Mouse (Mus musculus) neutrophil, adult 5-6 weeks (primary cell): ENCODE results near the gene Cnbd2. TPM values are rescaled to one million over a fixed set of nuclear protein-coding genes. Genes with fewer than 3 reads are reported as not detected.

ENCODE experiments used
- ATAC-seq: fragments of 151-379, 151-347 bp; 2 replicates; pipeline ENCODE4 v1.8.0; 2017; ENCODE audit warnings: mild to moderate bottlenecking, moderate TSS enrichment; ENCODE audit not compliant: insufficient number of reproducible peaks, poor library complexity, low FRiP score, severe bottlenecking; ENCODE audit errors: extremely low read depth
- total RNA-seq: library from RNA; stranded (forward); fragments of 200-1000 nt; gene quantifications from 2 replicates; pipeline ENCODE4 v1.2.3, GENCODE M21; 2017

The Cnbd2 gene
- total RNA-seq, 1 experiment from 2014 or later = 18.7 TPM

- no peak for ATAC-seq
Measured at GRCm38 (mm10) chr2:156309948-156310347, 2.2 kb upstream of the Cnbd2 start.

DNA sequence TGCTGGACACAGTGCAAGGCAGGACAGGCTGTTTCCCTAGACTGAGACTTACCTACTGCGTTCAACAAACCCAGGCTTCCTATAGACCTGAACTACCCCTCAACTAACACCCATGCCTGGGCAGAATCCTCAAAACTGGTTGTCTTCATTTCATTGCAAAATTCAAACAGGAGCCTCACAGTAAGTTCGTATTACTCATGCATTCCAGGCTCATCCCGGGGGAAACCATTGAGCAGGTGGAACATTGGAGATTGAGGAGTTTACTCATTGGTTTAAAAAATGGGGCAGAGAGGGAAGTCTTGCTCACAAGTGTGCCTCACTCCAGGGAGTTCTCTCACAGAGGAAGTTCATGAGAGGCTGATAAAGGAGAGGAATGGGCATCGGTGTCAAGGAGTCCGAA is 1.6 kb upstream of the Cnbd2 start:
- ATAC-seq = no peak

GRCm38 (mm10) chr2:156310945-156311344 is 1.2 kb upstream of the Cnbd2 start:
- no peak for ATAC-seq

GRCm38 (mm10) chr2:156311441-156311840 is 658 bp upstream of the Cnbd2 start:
- no peak for ATAC-seq

DNA sequence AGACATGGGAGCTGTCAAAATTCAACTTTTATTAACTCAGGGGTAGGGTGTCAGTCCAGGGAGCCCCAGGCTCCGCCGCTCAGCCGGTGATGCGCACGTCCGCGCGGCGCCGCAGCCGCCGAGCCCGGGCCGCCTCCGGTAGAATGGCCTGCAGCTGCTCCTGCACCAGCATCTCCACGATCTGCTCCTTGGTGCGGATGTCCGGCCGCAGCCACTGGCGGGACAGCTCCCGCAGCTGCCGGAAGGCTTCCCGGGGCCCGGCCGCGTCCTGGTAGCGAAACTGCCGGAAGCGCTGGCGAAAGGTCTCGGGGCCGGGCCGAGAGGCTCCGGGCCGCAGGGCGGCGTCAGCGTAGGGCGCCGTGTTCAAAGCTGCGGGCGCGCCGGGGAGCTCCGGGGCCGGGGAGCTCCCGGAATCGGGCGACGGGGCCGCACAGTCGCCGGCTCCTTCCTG is 233 bp upstream of the Cnbd2 start:
- ATAC-seq = peak; percentile 14; the same call in 1 of the 2 replicates

DNA sequence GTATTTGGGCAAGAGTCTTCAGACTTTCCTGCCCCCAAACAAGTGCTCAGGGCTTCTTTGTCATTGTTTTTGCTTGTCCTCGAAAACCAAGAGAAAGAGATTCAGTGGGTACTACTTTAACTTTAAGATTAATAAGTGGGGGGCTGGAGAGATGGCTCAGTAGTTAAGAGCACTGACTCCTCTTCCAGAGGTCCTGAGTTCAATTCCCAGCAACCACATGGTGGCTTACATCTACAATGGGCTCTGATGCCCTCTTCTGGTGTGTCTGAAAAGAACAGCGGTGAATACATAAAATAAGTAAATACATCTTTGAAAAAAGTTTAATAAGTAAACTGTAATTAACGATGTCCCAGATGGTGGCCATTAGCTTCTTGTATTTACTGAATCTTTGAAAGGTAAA is 1.1 kb downstream of the Cnbd2 start:
- no peak for ATAC-seq

DNA sequence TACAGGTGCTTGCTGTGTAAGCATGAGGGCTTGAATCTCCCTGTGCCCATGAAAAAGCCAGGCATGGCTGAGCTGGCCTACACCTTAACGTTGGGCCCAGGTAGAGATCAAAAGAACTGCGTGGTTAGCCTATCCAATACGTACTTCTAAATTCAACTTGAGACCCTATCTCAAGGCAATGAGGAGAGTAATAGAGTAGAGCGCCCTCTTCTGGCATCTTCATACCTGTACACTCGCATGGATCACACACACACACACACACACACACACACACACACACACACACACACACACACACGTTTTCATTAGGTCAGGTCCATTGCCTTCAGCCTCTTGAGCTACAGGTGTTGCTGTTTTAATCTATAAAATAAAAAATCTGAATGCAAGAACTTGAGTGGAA is 2.7 kb downstream of the Cnbd2 start:
- ATAC-seq = no peak

DNA sequence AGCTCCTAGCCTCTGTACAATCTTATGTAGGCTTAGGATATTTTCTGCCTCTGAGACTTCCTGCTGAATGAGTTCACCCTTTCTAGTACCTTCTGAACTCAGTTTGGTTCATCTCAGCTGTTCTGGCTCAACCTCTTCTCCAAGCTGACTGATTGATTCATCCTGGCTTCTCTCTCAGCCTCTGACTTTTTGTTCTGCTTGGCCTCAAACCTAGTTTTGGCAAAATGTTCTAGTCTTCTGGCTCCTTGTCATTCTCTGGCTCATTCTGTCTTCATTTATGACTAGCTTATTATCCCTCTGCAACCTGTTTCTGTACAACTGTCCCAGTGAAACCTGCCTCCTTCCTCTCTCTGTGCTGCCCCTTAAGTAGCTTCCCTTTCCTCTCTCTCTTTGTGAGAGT is 6.4 kb downstream of the Cnbd2 start:
- ATAC-seq = no peak

DNA sequence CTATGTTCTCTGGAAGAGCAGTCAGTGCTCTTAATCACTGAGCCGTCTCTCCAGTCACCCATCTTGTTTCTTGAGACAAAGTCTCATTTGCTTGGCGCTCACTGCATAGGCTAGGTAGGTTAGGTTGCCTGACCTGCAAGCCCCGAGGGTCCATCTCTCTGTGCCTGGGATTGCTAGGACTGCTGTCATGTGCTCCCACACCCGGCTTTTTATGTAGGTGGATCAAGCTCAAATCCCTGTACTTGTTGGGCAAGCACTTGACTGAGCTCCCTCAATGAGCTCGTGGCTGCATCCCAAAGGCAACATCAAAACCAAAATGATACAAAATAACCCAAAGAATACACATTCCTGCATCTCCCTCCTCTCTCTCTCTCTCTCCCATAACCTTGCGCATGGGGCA is 9.4 kb downstream of the Cnbd2 start:
- no peak for ATAC-seq

GRCm38 (mm10) chr2:156324116-156324588 is 12.1 kb downstream of the Cnbd2 start:
- peak; percentile 72 for ATAC-seq

DNA sequence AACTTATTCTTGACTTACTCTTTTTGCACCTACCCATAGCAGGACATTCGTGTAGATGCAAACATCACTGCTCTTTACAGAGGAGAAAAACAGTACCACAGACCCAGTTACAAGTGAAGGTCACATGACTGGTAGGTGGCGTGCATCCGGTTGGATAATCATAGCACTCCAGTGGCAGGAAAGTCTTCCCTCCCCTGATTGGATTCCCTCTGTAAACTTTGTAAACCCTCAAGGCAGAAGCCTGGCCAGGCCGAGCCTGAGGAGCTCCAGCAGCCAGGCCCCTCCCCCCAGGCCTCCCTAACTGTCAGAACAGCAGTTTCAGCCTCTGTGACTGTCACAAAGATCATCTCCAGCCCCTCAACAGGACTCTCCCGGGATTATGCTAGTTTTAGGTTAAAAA is 12.6 kb downstream of the Cnbd2 start:
- no peak for ATAC-seq

- ATAC-seq = no peak
Measured at GRCm38 (mm10) chr2:156330681-156331080, 18.6 kb downstream of the Cnbd2 start.

DNA sequence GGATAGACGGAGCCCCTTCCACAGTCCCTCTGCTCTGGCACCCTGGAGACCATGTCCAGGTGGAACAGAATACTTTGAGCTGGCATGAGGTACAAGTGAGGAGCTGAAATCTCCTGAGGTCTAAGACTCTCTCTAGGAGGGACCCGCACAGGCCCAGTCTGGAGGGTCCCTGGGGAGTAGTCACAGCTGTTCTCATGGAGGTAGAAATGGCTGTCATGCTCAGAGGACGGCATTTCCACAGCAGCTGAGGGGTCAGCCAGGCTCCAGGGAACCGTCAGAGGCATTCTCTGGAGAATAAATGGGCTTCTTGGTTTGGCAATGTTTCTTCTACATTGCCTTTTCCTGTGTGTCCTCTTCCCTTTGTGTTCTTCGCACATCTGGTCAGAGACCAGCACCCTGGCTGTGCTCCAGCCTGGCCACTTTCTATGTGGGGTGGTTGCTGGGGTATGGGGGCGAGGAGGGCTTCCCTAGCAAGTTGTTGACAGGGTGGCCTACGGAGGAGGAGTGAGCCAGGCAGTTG is 19.4 kb downstream of the Cnbd2 start:
- no peak for ATAC-seq

- ATAC-seq = no peak
Measured at GRCm38 (mm10) chr2:156340078-156340477, 28.0 kb downstream of the Cnbd2 start.

- ATAC-seq = no peak
Measured at GRCm38 (mm10) chr2:156344775-156345532, 32.9 kb downstream of the Cnbd2 start.

DNA sequence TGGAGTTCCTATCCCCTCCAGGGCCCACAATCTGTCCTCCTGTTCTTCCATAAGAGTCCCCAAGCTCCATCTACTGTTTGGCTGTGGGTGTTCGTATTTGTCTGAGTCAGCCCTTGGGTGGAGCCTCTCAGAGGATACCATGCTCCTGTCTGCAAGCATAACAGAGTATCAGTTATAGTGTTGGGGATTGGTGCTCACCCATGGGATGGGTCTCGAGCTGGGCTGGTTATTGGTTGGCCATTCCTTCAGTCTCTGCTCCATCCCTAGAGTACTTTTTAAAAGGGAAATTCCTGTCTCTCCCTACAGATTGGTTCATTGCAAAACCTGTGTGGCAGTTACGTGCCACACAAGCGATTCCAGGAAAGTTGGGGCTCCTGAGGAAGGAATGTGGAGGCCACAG is 36.7 kb downstream of the Cnbd2 start:
- ATAC-seq = no peak

GRCm38 (mm10) chr2:156349286-156349848 is 37.3 kb downstream of the Cnbd2 start:
- ATAC-seq = no peak

DNA sequence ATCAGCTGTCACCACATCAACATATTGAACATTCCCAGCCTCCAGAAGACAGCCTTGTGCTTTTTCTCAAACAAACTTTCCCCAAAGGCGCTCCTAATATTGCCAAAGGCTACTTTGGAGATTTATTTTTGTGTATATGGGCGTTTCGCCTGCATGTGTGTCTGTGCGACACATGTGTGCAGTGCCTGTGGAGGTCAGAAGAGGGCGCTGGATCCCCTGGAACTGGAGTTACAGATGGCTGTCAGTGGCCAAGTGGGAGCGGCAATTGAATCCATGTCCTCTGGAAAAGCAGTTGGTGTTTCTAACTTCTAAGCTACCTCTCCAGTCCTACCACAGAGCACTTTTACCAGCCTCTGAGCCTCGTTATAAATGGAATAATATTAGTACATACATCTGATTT is 39.1 kb downstream of the Cnbd2 start:
- ATAC-seq = no peak

DNA sequence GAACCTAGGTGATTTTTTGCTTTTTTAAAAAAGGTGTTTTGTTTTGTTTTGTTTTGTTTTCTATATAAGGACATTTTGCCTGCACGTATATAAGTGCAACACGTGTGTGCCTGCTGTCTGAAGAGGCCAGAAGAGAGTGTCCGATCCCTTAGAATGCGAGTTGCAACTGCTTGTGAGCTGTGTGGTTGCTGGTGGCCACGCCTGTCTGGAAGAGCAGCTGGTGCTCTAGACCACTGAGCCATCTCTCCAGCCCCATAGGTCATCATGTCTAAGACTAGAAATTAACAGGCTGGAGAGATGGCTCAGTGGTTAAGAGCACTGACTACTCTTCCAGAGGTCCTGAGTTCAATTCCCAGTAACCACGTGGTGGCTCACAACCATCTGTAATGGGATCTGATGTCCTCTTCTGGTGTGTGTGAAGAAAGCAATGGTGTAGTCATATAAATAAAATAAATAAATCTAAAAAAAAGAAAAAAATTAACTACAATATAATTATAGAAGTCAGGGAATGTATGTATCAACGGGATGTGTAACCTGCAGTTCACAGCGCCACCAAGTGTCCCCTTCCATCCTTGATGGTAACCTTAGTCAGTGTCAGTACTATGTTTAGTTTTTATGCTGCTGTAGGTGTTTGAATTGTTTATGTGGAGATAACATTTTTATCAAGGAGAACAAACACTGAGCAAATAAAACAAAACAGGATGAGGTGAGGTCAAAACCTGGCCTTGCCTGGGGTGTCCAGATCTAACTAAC is 40.5 kb downstream of the Cnbd2 start:
- 0 out of 2 replicates have a peak, but pooled peaks have one; percentile 26 for ATAC-seq

- no peak for ATAC-seq
Measured at GRCm38 (mm10) chr2:156353265-156353692, 41.2 kb downstream of the Cnbd2 start.
